Mouse (Mus musculus) lung, postnatal 0 days (tissue): ENCODE measurements around the gene Abcc5. TPM values are rescaled to one million over a fixed set of nuclear protein-coding genes. Genes with fewer than 3 reads are reported as not detected.
"Not testable (repeated sequence)": the region's sequence is repeated elsewhere in the genome, so short reads cannot be mapped to it uniquely, and the experiment has no call there.

Experiments used
- ATAC-seq: fragments of 200-750 bp; cut with Nextera tagmentation; 2 replicates; pipeline ENCODE4 v1.8.0; 2017; ENCODE audit warnings: moderate library complexity
- DNase-seq: peaks from one replicate; pipeline ENCODE4 v3.0.0-alpha.2; 2016; ENCODE audit warnings: low spot score
- H3K27ac ChIP-seq: fragments of 300-500 bp; sonication (generic); 2 replicates; pipeline ENCODE4 v1.5.1; 2014; ENCODE audit warnings: antibody characterized with exemption, mild to moderate bottlenecking, low read length, mixed read lengths
- H3K27me3 ChIP-seq: fragments of 300-500 bp; sonication (generic); replicated peaks from 2 replicates; pipeline ENCODE4 v1.6.1; 2014; ENCODE audit warnings: low read length, mixed read lengths; ENCODE audit not compliant: insufficient read depth
- H3K36me3 ChIP-seq: fragments of 300-500 bp; sonication (generic); 2 replicates; pipeline ENCODE4 v1.6.1; 2014; ENCODE audit warnings: low read length, mixed read lengths; ENCODE audit not compliant: insufficient read depth
- H3K4me1 ChIP-seq: fragments of 300-500 bp; sonication (generic); 2 replicates; pipeline ENCODE4 v1.6.1; 2014; ENCODE audit warnings: antibody characterized with exemption, low read depth, low read length, mixed read lengths; ENCODE audit not compliant: insufficient read depth
- H3K4me2 ChIP-seq: fragments of 300-500 bp; sonication (generic); replicated peaks from 2 replicates; pipeline ENCODE4 v1.6.1; 2014; ENCODE audit warnings: low read depth, mild to moderate bottlenecking, low read length, moderate library complexity, mixed read lengths
- H3K4me3 ChIP-seq: fragments of 300-500 bp; sonication (generic); 2 replicates; pipeline ENCODE4 v1.5.1; 2014; ENCODE audit warnings: low read depth, low read length
- H3K9ac ChIP-seq: fragments of 300-500 bp; sonication (generic); replicated peaks from 2 replicates; pipeline ENCODE4 v1.6.1; 2014; ENCODE audit warnings: low read depth, mild to moderate bottlenecking
- H3K9me3 ChIP-seq: fragments of 300-500 bp; sonication (generic); 2 replicates; pipeline ENCODE4 v1.6.1; 2016; ENCODE audit warnings: low read length, mixed read lengths
- CTCF ChIP-seq: IDR thresholded peaks from 2 replicates; pipeline ENCODE4 v1.5.1; 2016; ENCODE audit warnings: antibody characterized with exemption, mild to moderate bottlenecking
- EP300 ChIP-seq: IDR thresholded peaks from 2 replicates; pipeline ENCODE4 v1.6.1; 2016; ENCODE audit warnings: antibody characterized with exemption, mild to moderate bottlenecking, control low read depth
- WGBS: fragments of 180-500 bp; shearing (Covaris S2); extraction: QIAGEN DNeasy Blood & Tissue Kit; methylation state at CpG from one replicate; pipeline ENCODE4 v1.1.7; 2014; 5-methylcytosine and 5-hydroxymethylcytosine counted together
- polyA plus RNA-seq: library from polyadenylated mRNA; unstranded; fragments of >200 nt; fragmentation: Nextera tagmentation; extraction: Ambion mirVana; gene quantifications from 2 replicates; pipeline ENCODE4 v1.2.1, GENCODE M21; 2015

The Abcc5 gene
- polyA plus RNA-seq, 1 experiment from 2014 or later = 57.4 TPM

GRCm38 (mm10) chr16:20470981-20471380, 44.8 kb upstream of the Abcc5 start:
- ATAC-seq (no peak), DNase-seq (no peak)
- no peak overlapping the region for H3K27ac ChIP-seq
- no peak overlapping the region for H3K9ac ChIP-seq
- no peaks in the 10 kb centered on the region for H3K27me3 ChIP-seq
- H3K36me3 ChIP-seq = no peaks in the 10 kb centered on the region
- no peaks in the 10 kb centered on the region for H3K9me3 ChIP-seq
- TF ChIP-seq EP300 (no peak), CTCF (no peak)
- WGBS = 80% methylated on average over 2 of the region's 2 CpGs
- H3K4me3 ChIP-seq = no peak overlapping the region
- H3K4me1 ChIP-seq = no peaks in the 10 kb centered on the region
- no peak overlapping the region for H3K4me2 ChIP-seq

DNA sequence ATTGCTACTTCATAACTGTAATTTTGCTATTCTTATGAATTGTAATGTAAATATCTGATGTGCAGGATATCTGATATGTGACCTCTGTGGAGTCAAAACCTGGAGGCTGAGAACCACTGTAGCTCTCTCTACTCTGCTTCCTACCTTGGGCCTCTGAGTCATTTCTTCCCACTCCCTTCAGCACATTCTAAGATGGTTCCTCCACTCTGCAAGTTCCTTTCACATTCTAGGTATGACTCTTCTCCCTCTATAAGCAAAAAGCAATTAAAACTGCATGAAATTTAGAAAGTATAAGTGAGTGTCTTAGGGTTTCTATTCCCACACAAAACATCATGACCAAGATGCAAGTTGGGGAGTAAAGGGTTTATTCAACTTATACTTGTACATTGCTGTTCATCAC, 38.5 kb upstream of the Abcc5 start:
- ATAC-seq (no peak), DNase-seq (no peak)
- Histone ChIP-seq H3K27ac (no peak overlapping the region), H3K27me3 (no peaks in the 10 kb centered on the region), H3K4me2 (no peak overlapping the region), H3K9ac (no peak overlapping the region), H3K4me1 (no peaks in the 10 kb centered on the region), H3K4me3 (no peak overlapping the region), H3K36me3 (no peaks in the 10 kb centered on the region), H3K9me3 (no peaks in the 10 kb centered on the region)
- TF ChIP-seq EP300 = no peak
- TF ChIP-seq CTCF = no peak

GRCm38 (mm10) chr16:20458736-20459135, 32.5 kb upstream of the Abcc5 start:
- H3K27ac ChIP-seq, H3K4me1 ChIP-seq, H3K27me3 ChIP-seq, DNase-seq, H3K9ac ChIP-seq, H3K36me3 ChIP-seq, ATAC-seq, H3K4me2 ChIP-seq, H3K4me3 ChIP-seq, H3K9me3 ChIP-seq: not testable (repeated sequence)
- WGBS = 92% methylated on average over 5 of the region's 5 CpGs

GRCm38 (mm10) chr16:20456106-20456505, 29.9 kb upstream of the Abcc5 start:
- Histone ChIP-seq H3K27ac (no peak overlapping the region), H3K9me3 (no peaks in the 10 kb centered on the region), H3K4me3 (no peak overlapping the region), H3K4me1 (no peaks in the 10 kb centered on the region), H3K36me3 (no peaks in the 10 kb centered on the region), H3K27me3 (no peaks in the 10 kb centered on the region), H3K9ac (no peak overlapping the region), H3K4me2 (no peak overlapping the region)
- ATAC-seq = no peak
- TF ChIP-seq EP300 (no peak), CTCF (no peak)
- 32% methylated on average over 1 of the region's 1 CpGs for whole genome bisulfite sequencing
- no peak for DNase-seq

DNA sequence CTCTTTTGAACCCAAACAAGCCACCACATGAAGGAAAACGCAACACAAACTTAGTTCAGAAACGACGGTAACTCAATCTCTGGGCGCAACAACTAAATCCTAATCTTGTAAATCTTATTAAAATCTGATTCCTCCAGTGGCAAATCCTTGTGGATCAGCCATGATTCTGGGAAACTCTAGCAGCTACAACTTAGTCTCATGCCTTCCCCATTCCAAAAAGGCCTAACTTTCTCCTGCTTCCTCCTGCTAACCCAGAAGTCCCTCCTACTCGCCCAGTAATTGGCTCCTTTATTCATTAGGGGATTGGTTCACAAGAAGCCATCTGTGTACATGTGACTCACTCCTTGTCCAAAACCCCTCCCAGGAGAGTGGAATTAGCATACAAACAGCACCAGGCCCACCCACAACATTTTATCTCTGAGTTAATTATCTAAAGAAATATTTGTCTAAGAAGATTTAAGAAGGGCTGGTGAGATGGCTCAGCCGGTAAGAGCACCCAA, 28.0 kb upstream of the Abcc5 start:
- H3K4me3 ChIP-seq = no peak overlapping the region
- no peak overlapping the region for H3K27ac ChIP-seq
- no peak for TF ChIP-seq CTCF
- TF ChIP-seq EP300 = no peak
- H3K9me3 ChIP-seq = no peaks in the 10 kb centered on the region
- no peak overlapping the region for H3K4me2 ChIP-seq
- H3K36me3 ChIP-seq = no peaks in the 10 kb centered on the region
- no peaks in the 10 kb centered on the region for H3K27me3 ChIP-seq
- H3K4me1 ChIP-seq = no peaks in the 10 kb centered on the region
- DNase-seq = no peak
- WGBS = 93% methylated on average over 6 of the region's 6 CpGs
- ATAC-seq = no peak
- no peak overlapping the region for H3K9ac ChIP-seq

GRCm38 (mm10) chr16:20451774-20452173, 25.6 kb upstream of the Abcc5 start:
- no peaks in the 10 kb centered on the region for H3K9me3 ChIP-seq
- TF ChIP-seq CTCF (no peak), EP300 (no peak)
- WGBS = 62% methylated on average over 6 of the region's 6 CpGs
- no peak overlapping the region for H3K4me3 ChIP-seq
- H3K36me3 ChIP-seq = no peaks in the 10 kb centered on the region
- no peaks in the 10 kb centered on the region for H3K27me3 ChIP-seq
- H3K4me1 ChIP-seq = no peaks in the 10 kb centered on the region
- H3K9ac ChIP-seq = no peak overlapping the region
- DNase-seq (no peak), ATAC-seq (no peak)
- H3K4me2 ChIP-seq = no peak overlapping the region
- no peak overlapping the region for H3K27ac ChIP-seq

- Histone ChIP-seq H3K4me3 (no peak overlapping the region), H3K4me2 (no peak overlapping the region), H3K27ac (no peak overlapping the region), H3K36me3 (no peaks in the 10 kb centered on the region), H3K9ac (no peak overlapping the region), H3K4me1 (no peaks in the 10 kb centered on the region), H3K27me3 (no peaks in the 10 kb centered on the region), H3K9me3 (no peaks in the 10 kb centered on the region)
- 67% methylated on average over 1 of the region's 1 CpGs for WGBS
- DNase-seq = no peak
- no peak for ATAC-seq
- TF ChIP-seq EP300 (no peak), CTCF (no peak)
Observed at GRCm38 (mm10) chr16:20445871-20446270, 19.7 kb upstream of the Abcc5 start.
